Mouse (Mus musculus) CH12.LX (cell line): ENCODE data around the gene Lsp1. TPM values are rescaled to one million over a fixed set of nuclear protein-coding genes. Genes with fewer than 3 reads are reported as not detected.

ENCODE experiments used
- DNase-seq: peaks from one replicate; pipeline ENCODE4 v3.0.0-alpha.2; 2013; ENCODE audit errors: extremely low read depth
- H3K27ac ChIP-seq: 2 replicates; pipeline ENCODE4 v1.5.1; 2012; ENCODE audit warnings: low read depth, mild to moderate bottlenecking, control low read depth, moderate library complexity; ENCODE audit not compliant: insufficient read depth
- H3K27me3 ChIP-seq: replicated peaks from 2 replicates; pipeline ENCODE3; 2012; ENCODE audit warnings: inconsistent platforms
- H3K36me3 ChIP-seq, 2 experiments: replicated peaks in 1 of 2; 2 replicates each; pipeline versions ENCODE3 to v1.6.1; 2012; ENCODE audit warnings: inconsistent platforms in 1 of 2, low read length in 1 of 2, mild to moderate bottlenecking in 1 of 2, mixed read lengths in 1 of 2, moderate library complexity in 1 of 2; ENCODE audit not compliant: control insufficient read depth in 1 of 2, insufficient read depth in 1 of 2
- H3K4me1 ChIP-seq, 2 experiments: 2 replicates each; pipeline ENCODE4 v1.6.1; 2012; ENCODE audit warnings: inconsistent platforms in 1 of 2, moderate library complexity in 1 of 2; ENCODE audit not compliant: insufficient read depth in 2 of 2, control insufficient read depth in 1 of 2
- H3K4me2 ChIP-seq: 2 replicates; pipeline ENCODE4 v1.6.1; 2012; ENCODE audit warnings: low read depth, mild to moderate bottlenecking, control low read depth; ENCODE audit not compliant: poor library complexity, insufficient read depth, severe bottlenecking
- H3K4me3 ChIP-seq, 3 experiments: fragments of 150-350 bp in 1 of 3; sonication (generic) in 1 of 3; replicated peaks in 1 of 3; 2 replicates each; pipeline versions ENCODE3 to v1.5.1; 2011 to 2012; ENCODE audit warnings: low read depth in 2 of 3, low read length in 2 of 3, mild to moderate bottlenecking in 2 of 3, moderate library complexity in 2 of 3, control low read depth in 1 of 3, improper control_type of control experiment in 1 of 3, inconsistent platforms in 1 of 3, mixed read lengths in 1 of 3; ENCODE audit not compliant: poor library complexity in 1 of 3
- H3K79me2 ChIP-seq: replicated peaks from 2 replicates; pipeline ENCODE4 v1.6.1; 2012; ENCODE audit warnings: mild to moderate bottlenecking, moderate library complexity; ENCODE audit not compliant: control insufficient read depth, poor library complexity, insufficient read depth, severe bottlenecking; ENCODE audit errors: extremely low read depth
- H3K9ac ChIP-seq: 2 replicates; pipeline ENCODE4 v1.6.1; 2012; ENCODE audit warnings: low read depth, mild to moderate bottlenecking, control low read depth, moderate library complexity; ENCODE audit not compliant: insufficient read depth
- H3K9me3 ChIP-seq: replicated peaks from 2 replicates; pipeline ENCODE3; 2012; ENCODE audit warnings: low read length, inconsistent platforms, mixed read lengths
- BHLHE40 ChIP-seq: IDR thresholded peaks from 2 replicates; pipeline ENCODE4 v1.6.1; 2011; ENCODE audit warnings: mild to moderate bottlenecking, low read depth, low read length, improper control_type of control experiment
- CHD1 ChIP-seq: IDR thresholded peaks from 2 replicates; pipeline ENCODE4 v1.6.1; 2012; ENCODE audit warnings: low read depth, low read length, improper control_type of control experiment, inconsistent platforms
- CTCF ChIP-seq, 2 experiments: IDR thresholded peaks in 1 of 2; conservative IDR thresholded peaks in 1 of 2; 2 replicates each; pipeline ENCODE4 v1.5.1; 2011 to 2012; ENCODE audit warnings: low read depth in 2 of 2, low read length in 2 of 2, improper control_type of control experiment in 1 of 2, inconsistent platforms in 1 of 2, mild to moderate bottlenecking in 1 of 2, moderate library complexity in 1 of 2
- E2F4 ChIP-seq: IDR thresholded peaks from 2 replicates; pipeline ENCODE4 v1.6.1; 2011; ENCODE audit warnings: low read depth, low read length, improper control_type of control experiment; ENCODE audit not compliant: insufficient replicate concordance
- ELF1 ChIP-seq: IDR thresholded peaks from 2 replicates; pipeline ENCODE4 v1.6.1; 2014; ENCODE audit warnings: low read depth, mild to moderate bottlenecking, inconsistent platforms, low read length, improper control_type of control experiment
- EP300 ChIP-seq: IDR thresholded peaks from 2 replicates; pipeline ENCODE4 v1.6.1; 2011; ENCODE audit warnings: low read length, improper control_type of control experiment
- ETS1 ChIP-seq: conservative IDR thresholded peaks from 2 replicates; pipeline ENCODE4 v1.6.1; 2012; ENCODE audit warnings: low read depth, mild to moderate bottlenecking, inconsistent platforms, low read length, improper control_type of control experiment, moderate library complexity
- GABPA ChIP-seq: IDR thresholded peaks from 2 replicates; pipeline ENCODE4 v1.6.1; 2012; ENCODE audit warnings: low read depth, low read length, improper control_type of control experiment, inconsistent platforms; ENCODE audit not compliant: insufficient replicate concordance
- IRF4 ChIP-seq: IDR thresholded peaks from 2 replicates; pipeline ENCODE4 v1.6.1; 2014; ENCODE audit warnings: low read depth, mild to moderate bottlenecking, inconsistent platforms, low read length, improper control_type of control experiment
- JUN ChIP-seq: IDR thresholded peaks from 2 replicates; pipeline ENCODE4 v1.6.1; 2011; ENCODE audit warnings: low read depth, mild to moderate bottlenecking, low read length, improper control_type of control experiment, moderate library complexity; ENCODE audit not compliant: insufficient read depth
- JUND ChIP-seq: conservative IDR thresholded peaks from 2 replicates; pipeline ENCODE4 v1.6.1; 2011; ENCODE audit warnings: low read depth, low read length, improper control_type of control experiment
- KAT2A ChIP-seq: IDR thresholded peaks from 2 replicates; pipeline ENCODE4 v1.6.1; 2012; ENCODE audit warnings: low read length, improper control_type of control experiment, inconsistent platforms; ENCODE audit not compliant: insufficient replicate concordance
- MAX ChIP-seq: IDR thresholded peaks from 2 replicates; pipeline ENCODE4 v1.6.1; 2011; ENCODE audit warnings: low read length, improper control_type of control experiment
- MAZ ChIP-seq: IDR thresholded peaks from 2 replicates; pipeline ENCODE4 v1.6.1; 2012; ENCODE audit warnings: low read depth, mild to moderate bottlenecking, inconsistent platforms, low read length, improper control_type of control experiment, moderate library complexity
- MXI1 ChIP-seq: IDR thresholded peaks from 2 replicates; pipeline ENCODE4 v1.6.1; 2011; ENCODE audit warnings: mild to moderate bottlenecking, low read depth, low read length, improper control_type of control experiment
- MYC ChIP-seq: IDR thresholded peaks from 2 replicates; pipeline ENCODE4 v1.6.1; 2011; ENCODE audit warnings: low read depth, mild to moderate bottlenecking, improper control_type of control experiment, low read length
- NELFE ChIP-seq: IDR thresholded peaks from 2 replicates; pipeline ENCODE4 v1.6.1; 2011; ENCODE audit warnings: low read depth, low read length, improper control_type of control experiment
- POLR2A ChIP-seq: IDR thresholded peaks from 2 replicates; pipeline ENCODE4 v1.6.1; 2011; ENCODE audit warnings: low read depth, mild to moderate bottlenecking, improper control_type of control experiment, low read length
- POLR2AphosphoS2 ChIP-seq: IDR thresholded peaks from 2 replicates; pipeline ENCODE4 v1.6.1; 2011; ENCODE audit warnings: low read depth, low read length, improper control_type of control experiment
- RAD21 ChIP-seq: IDR thresholded peaks from 2 replicates; pipeline ENCODE4 v1.6.1; 2011; ENCODE audit warnings: low read depth, mild to moderate bottlenecking, low read length, improper control_type of control experiment, moderate library complexity
- RCOR1 ChIP-seq: conservative IDR thresholded peaks from 2 replicates; pipeline ENCODE4 v1.6.1; 2012; ENCODE audit warnings: low read depth, mild to moderate bottlenecking, inconsistent platforms, low read length, improper control_type of control experiment
- SIN3A ChIP-seq: IDR thresholded peaks from 2 replicates; pipeline ENCODE4 v1.6.1; 2012; ENCODE audit warnings: low read length, improper control_type of control experiment, inconsistent platforms
- SMC3 ChIP-seq: IDR thresholded peaks from 2 replicates; pipeline ENCODE4 v1.6.1; 2011; ENCODE audit warnings: low read depth, low read length, improper control_type of control experiment
- TBP ChIP-seq: conservative IDR thresholded peaks from 2 replicates; pipeline ENCODE4 v1.6.1; 2011; ENCODE audit warnings: low read depth, low read length, improper control_type of control experiment
- TCF12 ChIP-seq: IDR thresholded peaks from 2 replicates; pipeline ENCODE4 v1.6.1; 2014; ENCODE audit warnings: low read depth, mild to moderate bottlenecking, inconsistent platforms, low read length, improper control_type of control experiment
- UBTF ChIP-seq: IDR thresholded peaks from 2 replicates; pipeline ENCODE4 v1.6.1; 2012; ENCODE audit warnings: low read depth, mild to moderate bottlenecking, inconsistent platforms, low read length, improper control_type of control experiment, moderate library complexity
- USF2 ChIP-seq: conservative IDR thresholded peaks from 2 replicates; pipeline ENCODE4 v1.6.1; 2011; ENCODE audit warnings: low read depth, low read length, improper control_type of control experiment
- ZC3H11A ChIP-seq: IDR thresholded peaks from 2 replicates; pipeline ENCODE4 v1.6.1; 2012; ENCODE audit warnings: low read depth, mild to moderate bottlenecking, inconsistent platforms, low read length, improper control_type of control experiment
- ZMIZ1 ChIP-seq: IDR thresholded peaks from 2 replicates; pipeline ENCODE4 v1.6.1; 2012; ENCODE audit warnings: low read depth, mild to moderate bottlenecking, inconsistent platforms, low read length, improper control_type of control experiment
- ZNF384 ChIP-seq: IDR thresholded peaks from 2 replicates; pipeline ENCODE4 v1.6.1; 2012; ENCODE audit warnings: low read depth, low read length, improper control_type of control experiment, inconsistent platforms
- dilution Hi-C: fragments of 300-500 bp; cut with MboI; formaldehyde crosslinking; loops from 2 replicates; pipeline ENCODE4 v1.14.3; 2020; ENCODE audit warnings: low sequenced_read_pairs; ENCODE audit not compliant: extremely low pct_unique_long_range_greater_than_20kb, extremely low pct_ligation_motif_present
- in situ Hi-C: fragments of 300-500 bp; cut with MboI; formaldehyde crosslinking; loops from 3 replicates; pipeline ENCODE4 v1.14.3; 2019; ENCODE audit warnings: low sequenced_read_pairs, low pct_ligation_motif_present, low pct_unique_long_range_greater_than_20kb, mixed read lengths
- polyA plus RNA-seq: library from polyadenylated mRNA; unstranded; fragments of >175 nt; gene quantifications from 2 replicates; pipeline ENCODE4 v1.2.1, GENCODE M21; 2012; ENCODE audit warnings: low read depth; ENCODE audit not compliant: insufficient read length
- total RNA-seq, 2 experiments: library from RNA; depleted of rRNA; stranded (reverse); fragments of 300-350 nt in 1 of 2; fragments of >200 nt in 1 of 2; gene quantifications; 2 replicates each; pipeline ENCODE4 v1.2.3; 2012 to 2014

The Lsp1 gene
- total and polyA plus RNA-seq, 3 experiments, result 364 to 715 (median 367) TPM

DNA sequence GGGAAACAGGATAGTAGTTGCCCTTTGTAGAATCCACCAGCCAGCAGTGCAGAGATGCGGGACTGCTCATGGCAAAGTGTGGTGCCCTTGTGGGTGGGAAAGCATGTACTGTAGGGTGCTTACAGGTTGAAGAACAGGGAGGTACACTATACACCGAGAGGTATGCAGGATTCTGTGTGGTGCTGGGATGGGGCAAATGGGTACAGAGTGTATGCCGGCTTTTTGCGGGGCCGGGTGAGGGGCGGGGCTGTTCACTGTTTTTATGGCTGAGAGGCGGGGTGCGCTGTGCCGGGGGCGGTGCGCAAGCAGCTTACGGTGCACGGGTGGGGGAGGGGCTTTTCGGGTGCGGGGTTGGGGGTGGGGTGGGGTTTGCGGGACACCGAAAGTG, 72.1 kb downstream of the Lsp1 start, which contains the start of gene Mrpl23:
Gene Mrpl23, plus strand, starts transcription at position 16 of the 388 bp plus-strand sequence.
- in situ Hi-C loops, result no loop called here
- no peak for DNase-seq
- Histone ChIP-seq H3K4me3 (peak within 1 kb of the TSS; percentile 91 to 96 (median 92)), H3K4me2 (peak within 1 kb of the TSS; percentile 75), H3K27me3 (peaks cover 42% of the 10 kb centered on the region), H3K27ac (peak within 1 kb of the TSS; percentile 27), H3K4me1 (peaks cover 9 to 22% of the 10 kb centered on the region in 2 experiments), H3K9me3 (no peaks in the 10 kb centered on the region), H3K79me2 (peaks cover 4% of the 10 kb centered on the region), H3K36me3 (peaks cover 11 to 22% of the 10 kb centered on the region in 2 experiments), H3K9ac (peak within 1 kb of the TSS; percentile 74)
- dilution Hi-C loops, result no loop called here
- TF ChIP-seq ETS1 (no peak), ZC3H11A (no peak), CTCF (conservative IDR thresholded peaks at IDR 0.05 in 1 of 2, IDR thresholded peaks at IDR 0.05 in 1 of 2; ENCODE audit: low read depth in 2 of 2, low read length in 2 of 2) (no peak), EP300 (no peak), IRF4 (0 out of 2 replicates have a peak, but pooled peaks have one; percentile 6), USF2 (no peak)

- dilution Hi-C loops, result no loop called here
- peak overlapping the region; percentile 74 for H3K9ac ChIP-seq
- peak overlapping the region; percentile 27 for H3K27ac ChIP-seq
- peak; percentile 81 for DNase-seq
- peak overlapping the region; percentile 91 to 96 (median 92) for H3K4me3 ChIP-seq
- in situ Hi-C loops, result no loop called here
- peaks cover 9 to 25% of the 10 kb centered on the region in 2 experiments for H3K4me1 ChIP-seq
- no peaks in the 10 kb centered on the region for H3K9me3 ChIP-seq
- peaks cover 4% of the 10 kb centered on the region for H3K79me2 ChIP-seq
- peak overlapping the region; percentile 75 for H3K4me2 ChIP-seq
- peaks cover 36% of the 10 kb centered on the region for H3K27me3 ChIP-seq
- peaks cover 12 to 26% of the 10 kb centered on the region in 2 experiments for H3K36me3 ChIP-seq
- 0 out of 2 replicates have a peak, but pooled peaks have one; percentile 60 for TF ChIP-seq ELF1
- peak; percentile 99 for TF ChIP-seq MYC
- peak; percentile 64 for TF ChIP-seq GABPA
- peak; percentile 9 for TF ChIP-seq SMC3
- TF ChIP-seq ETS1, result peak; percentile 42; the same call in 1 of the 2 replicates
- peak; percentile 67; the same call in 1 of the 2 replicates for TF ChIP-seq POLR2A
- peak; percentile 82 for TF ChIP-seq USF2
- TF ChIP-seq TBP, result 0 out of 2 replicates have a peak, but pooled peaks have one; percentile 43
- TF ChIP-seq MAZ, result peak; percentile 86
- peak in 1 of 2 experiments; percentile 71; a peak in 2 of 4 replicates for TF ChIP-seq CTCF (conservative IDR thresholded peaks at IDR 0.05 in 1 of 2, IDR thresholded peaks at IDR 0.05 in 1 of 2; ENCODE audit: low read depth in 2 of 2, low read length in 2 of 2)
- no peak for TF ChIP-seq ZNF384
- TF ChIP-seq ZMIZ1, result peak; percentile 50; the same call in 1 of the 2 replicates
- TF ChIP-seq RCOR1, result no peak
- no peak for TF ChIP-seq UBTF
- peak; percentile 61 for TF ChIP-seq NELFE
- TF ChIP-seq TCF12, result peak; percentile 85
- TF ChIP-seq CHD1, result no peak
- peak; percentile 92 for TF ChIP-seq BHLHE40
- no peak for TF ChIP-seq SIN3A
- TF ChIP-seq KAT2A, result no peak
- TF ChIP-seq MAX, result peak; percentile 100
- TF ChIP-seq RAD21, result no peak
- TF ChIP-seq JUN, result no peak
- peak; percentile 98 for TF ChIP-seq MXI1
- no peak for TF ChIP-seq E2F4
- TF ChIP-seq EP300, result no peak
- TF ChIP-seq JUND, result no peak
- no peak for TF ChIP-seq POLR2AphosphoS2
Measured at GRCm38 (mm10) chr7:142533059-142533855, 72.6 kb downstream of the Lsp1 start.
